Mouse (Mus musculus) heart, embryonic 14.5 days (tissue): ENCODE data around the gene Ccdc12. TPM values are rescaled to one million over a fixed set of nuclear protein-coding genes. Genes with fewer than 3 reads are reported as not detected.
A peak's percentile ranks its signal among the peaks of the same experiment; 100 is the strongest.

Experiments
- ATAC-seq: fragments of 200-750 bp; cut with Nextera tagmentation; 2 replicates; pipeline ENCODE4 v1.8.0; 2017; ENCODE audit warnings: low read depth, moderate TSS enrichment; ENCODE audit not compliant: insufficient number of reproducible peaks, insufficient read depth, low FRiP score
- H3K27ac ChIP-seq, 2 experiments: fragments of 200-500 bp in 1 of 2; fragments of 300-500 bp in 1 of 2; sonication (generic) in 1 of 2; replicated peaks in 1 of 2; 2 replicates each; pipeline ENCODE4 v1.5.1; 2012 to 2014; ENCODE audit warnings: low read depth in 2 of 2, low read length in 2 of 2, control low read depth in 1 of 2, mild to moderate bottlenecking in 1 of 2, mixed read lengths in 1 of 2; ENCODE audit not compliant: control insufficient read depth in 1 of 2, insufficient read depth in 1 of 2
- H3K27me3 ChIP-seq: fragments of 300-500 bp; sonication (generic); 2 replicates; pipeline ENCODE4 v1.6.1; 2014; ENCODE audit warnings: mild to moderate bottlenecking, low read length, control low read depth; ENCODE audit not compliant: control insufficient read depth, insufficient read depth
- H3K36me3 ChIP-seq: fragments of 300-500 bp; sonication (generic); 2 replicates; pipeline ENCODE4 v1.6.1; 2014; ENCODE audit warnings: mild to moderate bottlenecking, control low read depth, low read length, mixed read lengths; ENCODE audit not compliant: control insufficient read depth, insufficient read depth
- H3K4me1 ChIP-seq, 2 experiments: fragments of 200-500 bp in 1 of 2; fragments of 300-500 bp in 1 of 2; sonication (generic) in 1 of 2; 2 replicates each; pipeline ENCODE4 v1.6.1; 2012 to 2014; ENCODE audit warnings: low read length in 2 of 2, control low read depth in 1 of 2, mixed read lengths in 1 of 2; ENCODE audit not compliant: control insufficient read depth in 2 of 2, insufficient read depth in 2 of 2
- H3K4me2 ChIP-seq: fragments of 300-500 bp; sonication (generic); 2 replicates; pipeline ENCODE4 v1.6.1; 2014; ENCODE audit warnings: mild to moderate bottlenecking, low read length
- H3K4me3 ChIP-seq, 2 experiments: fragments of 200-500 bp in 1 of 2; fragments of 300-500 bp in 1 of 2; sonication (generic) in 1 of 2; 2 replicates each; pipeline ENCODE4 v1.5.1; 2012 to 2014; ENCODE audit warnings: low read length in 2 of 2, mild to moderate bottlenecking in 2 of 2, control low read depth in 1 of 2, low read depth in 1 of 2, moderate library complexity in 1 of 2; ENCODE audit not compliant: control insufficient read depth in 1 of 2, insufficient read depth in 1 of 2
- H3K9ac ChIP-seq: fragments of 300-500 bp; sonication (generic); 2 replicates; pipeline ENCODE4 v1.6.1; 2014; ENCODE audit warnings: mild to moderate bottlenecking, low read length
- H3K9me3 ChIP-seq: fragments of 300-500 bp; sonication (generic); 2 replicates; pipeline ENCODE4 v1.6.1; 2016; ENCODE audit warnings: low read length, control low read depth; ENCODE audit not compliant: control insufficient read depth
- WGBS: fragments of 180-500 bp; shearing (Covaris S2); extraction: QIAGEN DNeasy Blood & Tissue Kit; methylation state at CpG from one replicate; pipeline ENCODE4 v1.1.7; 2014; 5-methylcytosine and 5-hydroxymethylcytosine counted together
- polyA plus RNA-seq: library from polyadenylated mRNA; unstranded; fragments of >200 nt; fragmentation: Nextera tagmentation; extraction: Ambion mirVana; gene quantifications from 2 replicates; pipeline ENCODE4 v1.2.1, GENCODE M21; 2014

The Ccdc12 gene
- polyA plus RNA-seq, 1 experiment from 2014 or later, result 147 TPM

DNA sequence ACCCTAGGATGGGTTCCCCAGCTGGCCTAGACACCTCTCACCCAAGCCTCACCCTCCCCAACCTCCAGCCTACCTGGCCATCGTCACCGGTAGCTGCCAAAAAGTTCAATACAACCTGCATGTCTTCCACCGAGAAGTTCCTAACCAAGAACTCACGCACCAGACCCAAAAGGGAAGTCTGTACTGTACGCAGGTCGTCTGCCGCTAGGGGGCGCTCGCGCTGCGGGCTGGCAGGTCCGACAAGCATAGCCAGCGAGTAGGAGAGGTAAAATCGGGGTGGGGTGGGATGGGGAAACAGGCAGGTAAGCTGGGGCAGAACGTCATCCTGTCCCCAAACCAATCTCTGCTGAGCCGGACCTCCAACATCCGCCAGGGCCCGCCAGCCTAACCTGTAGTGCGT is 21.1 kb upstream of the Ccdc12 start:
- no peak overlapping the region for H3K4me3 ChIP-seq
- peaks cover 14% of the 10 kb centered on the region; the same call in 1 of the 2 replicates for H3K27me3 ChIP-seq
- H3K9ac ChIP-seq, result no peak overlapping the region
- no peak overlapping the region for H3K4me2 ChIP-seq
- H3K4me1 ChIP-seq, result peaks cover 2 to 6% of the 10 kb centered on the region in 2 experiments; a peak in 2 of 4 replicates
- H3K9me3 ChIP-seq, result no peaks in the 10 kb centered on the region
- H3K27ac ChIP-seq, result no peak overlapping the region
- no peak for ATAC-seq
- 7% methylated on average over 19 of the region's 19 CpGs for WGBS
- H3K36me3 ChIP-seq, result peaks cover 26% of the 10 kb centered on the region

DNA sequence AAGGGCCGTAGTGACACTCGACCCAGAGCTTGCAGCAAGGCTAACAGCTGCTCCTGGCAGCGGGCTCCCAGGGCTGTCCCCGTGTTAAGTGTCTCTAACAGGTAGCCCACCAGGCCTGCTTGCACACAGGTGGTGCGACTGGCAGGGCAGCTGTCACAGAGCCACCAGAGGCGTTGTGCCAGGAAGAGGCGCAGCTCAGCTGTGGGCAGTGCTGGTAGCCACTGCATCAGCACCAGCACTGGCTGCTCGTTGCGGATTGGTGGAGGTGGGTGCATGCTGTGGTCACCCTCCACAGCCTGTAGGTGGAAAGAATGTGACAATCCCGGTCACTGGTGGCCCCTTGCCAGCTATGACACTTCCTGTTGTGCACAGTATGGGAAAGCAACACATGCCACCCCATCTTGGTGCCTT is 17.7 kb upstream of the Ccdc12 start:
- H3K36me3 ChIP-seq, result peaks cover 12% of the 10 kb centered on the region
- H3K9me3 ChIP-seq, result no peaks in the 10 kb centered on the region
- WGBS, result 77% methylated on average over 10 of the region's 10 CpGs
- no peaks in the 10 kb centered on the region for H3K4me1 ChIP-seq
- 0 out of 2 replicates have a peak, but pooled peaks have one; percentile 23 for ATAC-seq
- no peak overlapping the region for H3K9ac ChIP-seq
- no peak overlapping the region for H3K4me2 ChIP-seq
- H3K4me3 ChIP-seq, result no peak overlapping the region
- no peak overlapping the region for H3K27ac ChIP-seq
- peaks cover 4% of the 10 kb centered on the region; the same call in 1 of the 2 replicates for H3K27me3 ChIP-seq

DNA sequence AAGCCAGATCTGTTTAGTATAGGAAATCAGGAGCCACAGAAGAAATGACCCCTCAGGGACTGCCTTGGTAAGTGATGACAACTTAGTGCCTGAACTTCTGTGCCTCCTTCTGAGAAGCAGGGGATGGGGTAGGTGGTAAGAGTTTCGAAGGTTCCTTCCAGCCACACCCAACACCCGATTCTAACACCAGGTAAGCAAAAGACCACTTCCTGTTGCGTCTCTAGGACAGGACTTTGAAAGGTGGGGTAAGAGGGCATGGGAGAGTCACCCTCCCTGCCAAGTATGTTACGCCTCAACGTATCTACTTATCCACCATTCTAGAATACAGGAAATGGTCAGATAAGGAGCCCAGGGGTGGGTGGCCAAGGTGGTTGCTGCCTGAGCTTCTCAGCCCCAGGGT is 15.3 kb upstream of the Ccdc12 start:
- H3K36me3 ChIP-seq, result no peaks in the 10 kb centered on the region
- H3K4me1 ChIP-seq, result no peaks in the 10 kb centered on the region; a peak in 1 of 4 replicates
- no peak for ATAC-seq

GRCm38 (mm10) chr9:110642812-110643524 is 13.3 kb upstream of the Ccdc12 start:
- H3K27me3 ChIP-seq, result no peaks in the 10 kb centered on the region
- no peak overlapping the region for H3K4me3 ChIP-seq
- no peaks in the 10 kb centered on the region for H3K36me3 ChIP-seq
- H3K9ac ChIP-seq, result no peak overlapping the region
- no peaks in the 10 kb centered on the region for H3K9me3 ChIP-seq
- H3K27ac ChIP-seq, result no peak overlapping the region
- H3K4me2 ChIP-seq, result no peak overlapping the region
- no peaks in the 10 kb centered on the region; a peak in 1 of 4 replicates for H3K4me1 ChIP-seq
- 57% methylated on average over 5 of the region's 5 CpGs for WGBS
- no peak for ATAC-seq

More for the DNA sequence above, 15.3 kb upstream of the Ccdc12 start:
- no peaks in the 10 kb centered on the region for H3K27me3 ChIP-seq
- no peak overlapping the region for H3K4me2 ChIP-seq
- H3K9ac ChIP-seq, result no peak overlapping the region
- H3K4me3 ChIP-seq, result no peak overlapping the region
- H3K9me3 ChIP-seq, result no peaks in the 10 kb centered on the region
- WGBS, result 74% methylated on average over 5 of the region's 5 CpGs
- no peak overlapping the region for H3K27ac ChIP-seq

GRCm38 (mm10) chr9:110643787-110644186 is 12.5 kb upstream of the Ccdc12 start:
- ATAC-seq, result no peak
- 53% methylated on average over 9 of the region's 9 CpGs for WGBS
- Histone ChIP-seq H3K4me1 (no peaks in the 10 kb centered on the region; a peak in 1 of 4 replicates), H3K9me3 (no peaks in the 10 kb centered on the region), H3K27ac (no peak overlapping the region), H3K4me2 (no peak overlapping the region), H3K4me3 (no peak overlapping the region), H3K36me3 (no peaks in the 10 kb centered on the region), H3K9ac (no peak overlapping the region), H3K27me3 (no peaks in the 10 kb centered on the region)

- Histone ChIP-seq H3K9ac (no peak overlapping the region), H3K36me3 (no peaks in the 10 kb centered on the region), H3K4me1 (no peaks in the 10 kb centered on the region; a peak in 1 of 4 replicates), H3K4me3 (no peak overlapping the region), H3K27ac (no peak overlapping the region), H3K4me2 (no peak overlapping the region), H3K9me3 (no peaks in the 10 kb centered on the region), H3K27me3 (no peaks in the 10 kb centered on the region)
- 81% methylated on average over 10 of the region's 10 CpGs for WGBS
- no peak for ATAC-seq
Observed at GRCm38 (mm10) chr9:110644295-110644694, 12.0 kb upstream of the Ccdc12 start.

- no peak for ATAC-seq
- no peaks in the 10 kb centered on the region; a peak in 1 of 4 replicates for H3K4me1 ChIP-seq
- 69% methylated on average over 9 of the region's 9 CpGs for WGBS
- no peaks in the 10 kb centered on the region for H3K27me3 ChIP-seq
- no peak overlapping the region for H3K9ac ChIP-seq
- H3K4me2 ChIP-seq, result no peak overlapping the region
- no peak overlapping the region for H3K27ac ChIP-seq
- H3K36me3 ChIP-seq, result no peaks in the 10 kb centered on the region
- H3K9me3 ChIP-seq, result no peaks in the 10 kb centered on the region
- no peak overlapping the region for H3K4me3 ChIP-seq
Observed at GRCm38 (mm10) chr9:110645219-110645618, 11.1 kb upstream of the Ccdc12 start.

DNA sequence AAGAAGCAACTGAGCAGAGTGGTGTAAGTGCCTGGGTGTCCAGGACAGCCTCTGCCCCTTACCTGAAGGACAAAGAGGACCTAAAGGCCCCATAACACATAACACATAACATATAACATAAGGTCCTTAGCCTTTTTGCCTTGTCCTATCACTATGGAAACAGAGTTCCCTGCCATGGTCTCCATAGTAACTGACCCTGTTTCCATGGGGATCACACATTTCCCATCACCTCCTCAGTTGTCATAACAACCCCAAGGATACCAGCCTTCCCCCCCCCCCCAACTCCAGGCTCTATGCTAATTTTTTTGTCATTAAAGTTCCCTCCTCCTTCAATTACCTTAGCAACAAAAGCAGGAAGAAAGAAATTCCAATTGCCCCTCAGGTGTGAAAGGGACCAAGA is 6.5 kb upstream of the Ccdc12 start:
- H3K27me3 ChIP-seq, result no peaks in the 10 kb centered on the region
- no peaks in the 10 kb centered on the region for H3K36me3 ChIP-seq
- H3K27ac ChIP-seq, result no peak overlapping the region
- peaks cover 16 to 26% of the 10 kb centered on the region in 2 experiments for H3K4me1 ChIP-seq
- no peak overlapping the region for H3K4me2 ChIP-seq
- no peak overlapping the region for H3K9ac ChIP-seq
- ATAC-seq, result no peak
- no peak overlapping the region for H3K4me3 ChIP-seq
- no peaks in the 10 kb centered on the region for H3K9me3 ChIP-seq
